Mouse (Mus musculus): ENCODE measurements at regions not wholly inside any gene's neighbourhood (a gene's known extent, or its start where the extent isn't known, plus 50 kb on each side); places are given as distances from the start of the nearest gene placed in this dataset.

DNA sequence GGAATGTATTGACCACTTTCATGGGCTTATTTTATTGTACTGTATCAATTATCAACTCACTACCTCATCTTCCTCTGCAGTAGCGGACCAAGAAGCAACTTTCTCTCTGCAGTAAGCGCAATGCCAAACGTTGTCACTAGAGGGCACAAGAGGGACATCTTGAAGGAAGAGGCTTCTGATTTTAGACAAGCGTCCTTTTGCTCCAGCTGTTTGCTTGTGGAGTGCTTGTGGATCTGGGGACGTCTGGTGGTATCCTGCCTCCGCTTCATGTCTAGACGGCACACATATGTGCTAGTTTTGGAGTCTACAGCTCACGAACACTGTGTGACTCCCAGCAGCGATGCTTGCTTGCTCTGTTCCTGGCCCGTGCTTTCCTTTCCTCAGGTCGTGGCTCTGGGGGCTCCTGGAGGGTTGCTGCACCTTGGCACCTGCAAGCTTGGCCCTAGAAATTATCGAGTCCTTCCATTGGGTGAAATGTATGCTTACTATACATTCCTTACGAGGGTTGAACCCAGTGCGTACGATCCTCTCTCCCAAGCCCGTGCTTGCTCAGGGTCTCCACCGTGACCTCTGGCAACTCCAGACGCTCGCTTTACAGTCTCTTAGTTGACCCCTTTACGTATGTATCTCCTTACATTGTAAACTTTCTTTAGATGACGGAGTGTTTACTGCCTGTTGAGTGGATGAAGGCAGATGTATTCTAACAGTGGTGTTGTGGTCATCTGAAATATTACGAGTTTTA lies 92.2 kb upstream of the Kif2a start:
- peak; percentile 72 for ATAC-seq (replicated peaks)
- WGBS = 59% methylated on average over 22 of the region's 22 CpGs

DNA sequence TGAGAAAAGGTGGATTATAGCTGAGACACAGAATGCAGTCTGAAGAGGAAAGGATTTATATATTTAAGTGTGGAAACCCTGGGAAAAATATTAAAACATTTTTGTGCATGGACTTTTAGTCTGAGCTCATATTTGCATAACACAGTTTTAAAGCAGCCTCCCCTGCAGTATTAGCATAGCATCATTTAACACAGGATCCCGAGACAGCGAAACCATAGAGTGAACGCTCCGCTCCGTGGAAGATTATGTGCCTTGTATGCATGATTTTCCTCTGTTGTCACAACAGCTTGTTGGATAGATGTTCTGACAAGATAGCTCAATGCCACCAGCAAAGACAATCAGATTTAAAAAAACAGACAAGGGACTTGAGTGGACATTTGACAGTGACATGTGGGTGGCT lies 86.1 kb upstream of the Kif2a start:
- Histone ChIP-seq H3K9me3 (no peaks in the 10 kb centered on the region), H3K36me3 (no peaks in the 10 kb centered on the region), H3K27me3 (no peaks in the 10 kb centered on the region), H3K27ac (replicated peaks) (peak overlapping the region; percentile 44; the same call in 1 of the 2 replicates), H3K4me1 (peaks cover 10% of the 10 kb centered on the region; the same call in 1 of the 2 replicates), H3K9ac (replicated peaks) (no peak overlapping the region), H3K4me2 (replicated peaks) (no peak overlapping the region; the same call in 1 of the 2 replicates), H3K4me3 (no peak overlapping the region)
- WGBS = 57% methylated on average over 5 of the region's 5 CpGs
- ATAC-seq (replicated peaks) = 0 out of 2 replicates have a peak, but pooled peaks have one; percentile 53

More for the DNA sequence above, 92.2 kb upstream of the Kif2a start:
- Histone ChIP-seq H3K9me3 (no peaks in the 10 kb centered on the region), H3K4me1 (no peaks in the 10 kb centered on the region), H3K4me2 (replicated peaks) (no peak overlapping the region), H3K4me3 (no peak overlapping the region), H3K27me3 (no peaks in the 10 kb centered on the region), H3K36me3 (no peaks in the 10 kb centered on the region), H3K27ac (replicated peaks) (no peak overlapping the region), H3K9ac (replicated peaks) (no peak overlapping the region)

DNA sequence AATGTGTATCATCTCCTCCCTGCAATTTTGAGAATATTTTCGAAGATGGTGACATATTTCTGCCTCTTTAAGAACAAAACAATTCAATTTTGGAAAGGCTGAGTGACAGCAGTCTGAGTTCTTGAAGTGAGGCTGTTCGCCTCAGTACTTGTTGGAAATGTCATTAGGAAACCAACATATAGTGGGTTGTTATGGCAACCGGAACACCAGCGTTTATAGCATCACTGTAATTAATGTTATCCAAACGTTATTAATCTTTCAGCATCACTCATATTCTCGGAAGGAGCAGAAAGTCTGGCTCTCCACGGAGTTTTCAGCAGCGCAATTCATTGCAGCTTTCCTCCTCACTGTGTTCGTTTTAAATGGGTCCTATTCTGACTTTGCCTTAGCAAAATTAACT lies 85.6 kb upstream of the Kif2a start:
- peak; percentile 49; the same call in 1 of the 2 replicates for ATAC-seq (replicated peaks)
- Histone ChIP-seq H3K9me3 (no peaks in the 10 kb centered on the region), H3K27ac (replicated peaks) (no peak overlapping the region; the same call in 1 of the 2 replicates), H3K4me3 (no peak overlapping the region), H3K4me1 (peaks cover 10% of the 10 kb centered on the region; the same call in 1 of the 2 replicates), H3K9ac (replicated peaks) (no peak overlapping the region), H3K36me3 (no peaks in the 10 kb centered on the region), H3K27me3 (no peaks in the 10 kb centered on the region), H3K4me2 (replicated peaks) (no peak overlapping the region; the same call in 1 of the 2 replicates)
- WGBS = 45% methylated on average over 9 of the region's 9 CpGs

DNA sequence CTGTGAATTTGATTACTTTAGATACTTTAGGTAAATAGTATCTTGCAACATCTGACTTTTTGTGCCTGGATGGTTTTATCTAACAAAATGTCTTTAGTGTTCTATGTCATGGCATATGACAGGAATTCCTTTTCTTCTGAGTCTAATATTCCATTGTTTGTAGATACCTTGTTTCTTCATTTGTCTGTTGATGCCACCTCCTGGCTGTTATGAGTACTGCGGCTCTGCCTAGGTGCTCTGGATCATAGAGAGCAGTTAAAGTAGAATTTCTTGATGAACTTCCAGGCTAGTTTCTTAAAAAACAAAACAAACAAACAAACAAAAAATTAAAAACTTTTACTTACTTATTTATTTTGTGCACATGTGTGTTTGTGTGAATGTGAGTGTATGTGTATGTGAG lies 83.6 kb upstream of the Kif2a start:
- H3K9me3 ChIP-seq = no peaks in the 10 kb centered on the region
- peaks cover 12% of the 10 kb centered on the region; the same call in 1 of the 2 replicates for H3K4me1 ChIP-seq
- no peak overlapping the region for H3K9ac ChIP-seq (replicated peaks)
- no peak overlapping the region for H3K4me3 ChIP-seq
- ATAC-seq (replicated peaks) = no peak
- no peak overlapping the region for H3K4me2 ChIP-seq (replicated peaks)
- WGBS = 69% methylated on average over 1 of the region's 1 CpGs
- no peak overlapping the region for H3K27ac ChIP-seq (replicated peaks)
- no peaks in the 10 kb centered on the region for H3K27me3 ChIP-seq
- H3K36me3 ChIP-seq = no peaks in the 10 kb centered on the region

DNA sequence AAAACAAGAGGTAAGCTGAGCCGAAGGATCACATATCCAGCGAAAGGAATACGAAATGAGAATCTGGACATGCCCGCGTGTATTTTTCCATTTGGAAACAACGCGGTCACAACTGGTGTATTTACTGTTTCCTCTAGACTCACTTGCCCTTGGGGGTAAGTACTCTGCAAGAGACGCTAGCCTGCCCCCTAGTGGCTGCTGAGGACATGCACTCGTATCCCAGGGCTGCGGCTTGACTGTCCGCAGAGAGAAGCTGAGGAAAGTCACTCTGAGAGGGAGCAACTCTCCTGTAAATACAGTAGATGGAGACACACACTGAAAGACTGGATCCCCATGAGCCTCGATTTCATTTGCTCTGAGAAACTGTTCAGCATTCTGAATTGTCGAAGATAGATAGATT lies 79.7 kb upstream of the Kif2a start:
- no peaks in the 10 kb centered on the region for H3K36me3 ChIP-seq
- H3K4me1 ChIP-seq = 0 out of 2 replicates have a peak, but pooled peaks cover 2% of the 10 kb centered on the region
- no peaks in the 10 kb centered on the region for H3K27me3 ChIP-seq
- H3K4me3 ChIP-seq = no peak overlapping the region
- WGBS = 21% methylated on average over 13 of the region's 13 CpGs
- H3K9me3 ChIP-seq = no peaks in the 10 kb centered on the region
- no peak overlapping the region for H3K27ac ChIP-seq (replicated peaks)
- peak; percentile 89 for ATAC-seq (replicated peaks)
- H3K9ac ChIP-seq (replicated peaks) = no peak overlapping the region
- H3K4me2 ChIP-seq (replicated peaks) = no peak overlapping the region

DNA sequence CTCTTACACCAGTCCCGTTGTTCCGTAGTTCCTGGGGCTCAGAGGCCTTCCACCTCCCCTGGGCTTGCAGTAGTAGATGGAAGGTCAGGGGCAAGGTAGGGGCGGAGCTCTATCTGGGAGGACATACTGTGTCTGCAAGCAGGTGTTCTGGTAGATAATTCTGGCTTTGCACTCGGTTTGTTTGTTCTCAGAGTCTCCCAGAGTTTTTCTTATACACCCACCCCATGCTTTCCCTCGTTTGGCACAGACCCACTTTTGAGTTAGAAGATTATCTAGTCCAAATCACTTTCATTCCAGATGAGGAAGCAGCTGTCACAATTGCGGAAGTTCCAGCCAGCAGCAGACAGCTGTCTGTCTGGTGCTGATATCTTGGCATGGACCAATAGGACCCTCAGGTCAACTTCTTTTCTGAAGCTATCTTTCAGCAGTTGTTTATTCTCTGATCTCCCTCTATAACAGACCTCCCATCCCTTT lies 79.0 kb upstream of the Kif2a start:
- Histone ChIP-seq H3K9me3 (no peaks in the 10 kb centered on the region), H3K27ac (replicated peaks) (no peak overlapping the region), H3K4me1 (0 out of 2 replicates have a peak, but pooled peaks cover 2% of the 10 kb centered on the region), H3K9ac (replicated peaks) (no peak overlapping the region), H3K27me3 (no peaks in the 10 kb centered on the region), H3K36me3 (no peaks in the 10 kb centered on the region), H3K4me3 (no peak overlapping the region), H3K4me2 (replicated peaks) (no peak overlapping the region)
- ATAC-seq (replicated peaks) = no peak
- WGBS = 75% methylated on average over 6 of the region's 6 CpGs

DNA sequence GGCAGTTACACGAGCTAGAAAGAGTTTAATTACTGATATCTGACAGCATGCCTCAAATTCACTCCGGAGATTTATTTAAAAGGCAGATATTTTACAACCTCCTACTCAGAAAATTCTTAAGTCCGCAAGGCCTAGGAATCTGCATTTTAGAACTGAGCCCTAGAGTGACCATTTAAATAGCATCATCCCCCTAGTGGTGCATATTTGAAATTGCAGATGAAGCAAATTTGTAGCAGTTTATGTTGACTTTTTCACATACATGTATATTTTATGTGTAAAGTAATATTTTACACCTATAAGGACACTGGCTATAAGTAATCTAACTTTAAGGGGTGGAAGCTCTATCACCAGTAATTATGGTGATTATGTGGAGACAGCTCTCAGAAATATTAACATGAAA lies 78.2 kb upstream of the Kif2a start:
- H3K9ac ChIP-seq (replicated peaks) = no peak overlapping the region
- H3K9me3 ChIP-seq = no peaks in the 10 kb centered on the region
- WGBS = 63% methylated on average over 3 of the region's 3 CpGs
- H3K27me3 ChIP-seq = no peaks in the 10 kb centered on the region
- 0 out of 2 replicates have a peak, but pooled peaks cover 2% of the 10 kb centered on the region for H3K4me1 ChIP-seq
- no peak overlapping the region for H3K27ac ChIP-seq (replicated peaks)
- ATAC-seq (replicated peaks) = no peak
- no peaks in the 10 kb centered on the region for H3K36me3 ChIP-seq
- H3K4me2 ChIP-seq (replicated peaks) = no peak overlapping the region
- H3K4me3 ChIP-seq = no peak overlapping the region

DNA sequence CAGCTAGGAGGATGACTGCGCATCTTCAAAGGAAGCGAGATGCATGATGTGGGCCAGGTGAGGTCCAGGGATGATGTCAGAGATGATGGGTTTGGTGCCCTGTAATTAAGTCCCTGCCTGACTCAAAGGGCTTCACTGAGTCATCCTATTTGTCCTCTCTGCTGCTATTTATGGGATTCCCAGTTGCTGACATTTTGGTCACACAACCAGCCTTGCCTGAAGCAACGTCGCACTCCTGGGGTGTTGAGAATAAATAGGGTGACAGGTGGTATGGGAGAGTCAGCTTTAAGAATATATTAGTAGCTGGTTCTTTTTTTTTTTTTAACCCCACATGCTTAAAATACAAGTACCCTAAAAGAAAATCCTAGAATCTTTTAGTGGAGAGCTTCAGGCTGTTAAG lies 75.1 kb upstream of the Kif2a start:
- no peak for ATAC-seq (replicated peaks)
- no peak overlapping the region for H3K9ac ChIP-seq (replicated peaks)
- 95% methylated on average over 4 of the region's 4 CpGs for WGBS

DNA sequence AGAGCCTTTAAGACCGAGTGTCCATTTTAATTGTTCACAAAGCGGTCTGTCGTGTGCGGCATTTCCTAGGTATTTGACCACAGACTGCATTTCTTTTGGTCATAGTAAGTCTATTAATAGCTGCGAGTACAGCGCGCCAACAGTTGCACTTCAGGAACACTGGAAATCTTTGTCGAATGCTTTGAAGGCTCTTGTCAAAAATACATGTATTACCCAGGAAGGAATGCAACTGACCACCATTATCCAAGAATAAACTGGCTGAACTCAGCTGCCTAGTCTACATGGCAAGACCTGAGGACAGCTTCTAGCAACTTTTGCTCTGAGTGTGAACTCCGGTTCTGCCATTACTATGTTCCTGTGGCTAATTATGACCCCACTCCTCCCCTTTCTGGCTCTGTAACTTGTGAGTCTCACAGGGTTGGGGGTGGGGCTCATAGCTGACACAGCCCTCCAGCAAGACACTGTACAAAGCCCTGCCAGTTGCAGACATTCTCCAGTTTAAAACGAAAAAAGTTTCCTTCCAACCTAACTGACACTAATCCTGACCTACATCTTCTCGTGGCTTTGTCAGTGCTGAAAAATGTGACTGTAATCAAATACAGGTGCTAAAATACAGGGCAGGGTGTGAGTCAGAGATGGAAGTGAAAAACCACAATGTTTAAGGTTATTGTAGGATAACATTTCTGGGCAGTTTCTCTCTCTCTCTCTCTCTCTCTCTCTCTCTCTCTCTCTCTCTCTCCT lies 73.2 kb upstream of the Kif2a start:
- Histone ChIP-seq H3K9ac (replicated peaks) (no peak overlapping the region), H3K27ac (replicated peaks) (no peak overlapping the region), H3K4me1 (no peaks in the 10 kb centered on the region), H3K27me3 (no peaks in the 10 kb centered on the region), H3K4me2 (replicated peaks) (no peak overlapping the region), H3K36me3 (no peaks in the 10 kb centered on the region), H3K4me3 (no peak overlapping the region), H3K9me3 (no peaks in the 10 kb centered on the region)
- 75% methylated on average over 11 of the region's 11 CpGs for WGBS
- no peak for ATAC-seq (replicated peaks)

More for the DNA sequence above, 75.1 kb upstream of the Kif2a start:
- H3K27ac ChIP-seq (replicated peaks) = no peak overlapping the region
- H3K9me3 ChIP-seq = no peaks in the 10 kb centered on the region
- H3K4me3 ChIP-seq = no peak overlapping the region
- 0 out of 2 replicates have a peak, but pooled peaks cover 2% of the 10 kb centered on the region for H3K4me1 ChIP-seq
- no peaks in the 10 kb centered on the region for H3K36me3 ChIP-seq
- no peaks in the 10 kb centered on the region for H3K27me3 ChIP-seq
- no peak overlapping the region for H3K4me2 ChIP-seq (replicated peaks)

DNA sequence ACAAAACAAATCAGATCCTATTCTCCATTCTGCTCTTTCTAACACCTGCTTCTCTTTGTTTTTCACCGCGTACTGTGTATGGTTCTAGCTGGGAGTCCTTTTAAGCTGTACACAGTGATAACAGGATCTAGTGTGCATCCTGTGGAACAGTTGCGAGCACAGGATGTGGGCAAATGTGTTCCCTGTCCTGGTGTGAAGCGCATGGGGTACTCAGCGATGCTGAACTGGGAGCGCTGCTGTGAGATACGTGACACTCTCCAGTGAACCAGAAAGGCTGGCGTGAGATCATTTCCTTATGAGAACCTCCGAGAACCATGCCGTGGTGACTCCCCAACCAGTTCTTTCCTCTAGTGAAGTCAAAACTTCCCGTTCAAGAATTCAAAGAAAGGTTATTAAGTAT lies 72.6 kb upstream of the Kif2a start:
- H3K9me3 ChIP-seq = no peaks in the 10 kb centered on the region
- WGBS = 77% methylated on average over 11 of the region's 11 CpGs
- no peaks in the 10 kb centered on the region for H3K4me1 ChIP-seq
- no peak for ATAC-seq (replicated peaks)
- H3K36me3 ChIP-seq = no peaks in the 10 kb centered on the region
- no peak overlapping the region for H3K4me3 ChIP-seq
- no peak overlapping the region for H3K27ac ChIP-seq (replicated peaks)
- H3K9ac ChIP-seq (replicated peaks) = no peak overlapping the region
- H3K27me3 ChIP-seq = no peaks in the 10 kb centered on the region
- H3K4me2 ChIP-seq (replicated peaks) = no peak overlapping the region

DNA sequence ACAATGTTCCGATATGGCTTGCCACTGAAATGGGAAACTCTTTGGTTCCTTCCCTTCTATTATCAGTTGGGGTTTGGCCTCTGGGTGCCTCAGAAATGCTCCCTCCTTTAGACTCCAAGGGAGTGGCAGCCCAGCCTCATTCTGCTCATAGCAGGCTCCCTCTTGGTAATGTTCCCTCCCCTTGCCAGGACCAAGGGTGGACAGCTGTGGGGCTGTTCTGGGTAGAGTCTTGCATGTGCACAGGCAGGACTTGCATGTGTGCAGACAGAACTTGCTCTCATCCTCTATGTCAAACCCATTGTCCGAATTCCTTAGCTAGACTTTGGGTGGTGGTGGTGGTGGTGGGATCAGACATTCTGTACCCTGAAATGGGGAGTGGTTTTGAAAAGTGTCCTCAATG lies 71.8 kb upstream of the Kif2a start:
- no peaks in the 10 kb centered on the region for H3K9me3 ChIP-seq
- ATAC-seq (replicated peaks) = no peak
- 93% methylated on average over 2 of the region's 2 CpGs for WGBS
- no peak overlapping the region for H3K4me2 ChIP-seq (replicated peaks)
- H3K9ac ChIP-seq (replicated peaks) = no peak overlapping the region
- no peaks in the 10 kb centered on the region for H3K4me1 ChIP-seq
- no peak overlapping the region for H3K27ac ChIP-seq (replicated peaks)
- H3K27me3 ChIP-seq = no peaks in the 10 kb centered on the region
- H3K4me3 ChIP-seq = no peak overlapping the region
- H3K36me3 ChIP-seq = no peaks in the 10 kb centered on the region

DNA sequence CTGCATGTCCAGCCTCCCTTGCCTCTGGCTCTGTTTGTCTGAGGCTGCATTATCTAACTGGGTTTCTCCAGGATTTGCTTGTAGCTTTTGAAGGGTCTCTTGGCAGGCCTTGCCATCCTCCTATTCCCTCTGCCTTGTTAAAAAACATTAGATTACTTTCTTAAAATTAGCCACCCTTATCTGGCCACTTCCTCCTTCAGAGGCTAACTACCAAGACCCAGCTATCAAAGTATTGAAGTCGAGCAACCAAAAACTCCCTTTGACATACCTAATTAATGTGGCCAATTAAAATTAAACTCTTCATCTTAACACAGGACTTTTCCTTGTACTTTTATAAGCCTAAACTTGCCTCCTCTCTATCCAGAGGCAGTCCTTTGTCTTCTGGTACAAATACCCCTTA lies 66.3 kb upstream of the Kif2a start:
- H3K9ac ChIP-seq (replicated peaks) = no peak overlapping the region
- ATAC-seq (replicated peaks) = no peak
- H3K4me2 ChIP-seq (replicated peaks) = no peak overlapping the region
- no peaks in the 10 kb centered on the region for H3K9me3 ChIP-seq
- H3K27ac ChIP-seq (replicated peaks) = no peak overlapping the region
- H3K36me3 ChIP-seq = no peaks in the 10 kb centered on the region
- no peak overlapping the region for H3K4me3 ChIP-seq
- WGBS = 16% methylated on average over 1 of the region's 1 CpGs
- H3K27me3 ChIP-seq = no peaks in the 10 kb centered on the region
- no peaks in the 10 kb centered on the region for H3K4me1 ChIP-seq
